Mouse (Mus musculus): ENCODE results near the gene Yju2.

Gene Yju2

DNA sequence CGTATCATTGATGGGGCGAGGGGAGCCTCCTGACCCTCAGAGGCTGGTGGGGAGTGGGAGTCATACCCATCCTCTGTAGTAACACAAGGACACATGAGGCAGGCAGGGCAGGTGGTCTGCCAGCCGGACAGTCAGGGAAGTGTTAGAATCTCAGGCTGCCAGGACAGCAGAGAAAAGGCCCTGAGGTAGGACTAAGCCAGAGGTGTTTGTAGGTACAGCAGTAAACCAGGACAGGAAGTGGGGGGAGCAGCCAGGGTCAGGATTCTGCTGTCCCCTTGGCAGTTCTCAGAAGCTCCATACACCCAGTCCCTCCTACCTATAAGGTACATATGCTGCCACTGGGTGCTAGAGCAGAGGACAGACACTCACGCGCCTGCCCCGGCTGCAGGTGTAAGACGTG lies 2.7 kb downstream of the Yju2 start:
- no peak for DNase-seq

- DNase-seq, result no peak
These were observed 4.3 kb downstream of the Yju2 start for GRCm38 (mm10) chr17:55963171-55963570.

DNA sequence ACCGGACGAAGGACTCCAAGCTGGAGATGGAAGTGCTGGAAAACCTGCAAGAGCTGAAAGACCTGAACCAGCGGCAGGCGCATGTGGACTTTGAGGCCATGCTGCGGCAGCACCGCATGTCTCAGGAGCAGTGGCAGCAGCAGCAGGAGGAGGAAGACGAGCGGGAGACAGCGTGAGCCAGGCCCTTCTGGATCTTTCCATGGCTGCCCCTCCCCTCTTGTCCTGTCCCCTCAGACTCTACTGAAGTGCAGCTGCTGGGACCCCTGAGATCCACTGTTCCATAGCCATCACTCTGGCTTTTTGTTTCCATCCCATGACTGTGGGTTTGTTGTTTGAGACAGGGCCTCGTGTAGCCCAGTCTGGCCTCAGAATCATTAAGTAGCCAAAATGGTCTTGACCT lies 5.6 kb downstream of the Yju2 start:
- no peak for DNase-seq

- DNase-seq, result no peak
These were observed 6.1 kb downstream of the Yju2 start for GRCm38 (mm10) chr17:55964996-55965395.

- no peak for DNase-seq
These were observed 8.3 kb downstream of the Yju2 start for GRCm38 (mm10) chr17:55967186-55967585.

DNA sequence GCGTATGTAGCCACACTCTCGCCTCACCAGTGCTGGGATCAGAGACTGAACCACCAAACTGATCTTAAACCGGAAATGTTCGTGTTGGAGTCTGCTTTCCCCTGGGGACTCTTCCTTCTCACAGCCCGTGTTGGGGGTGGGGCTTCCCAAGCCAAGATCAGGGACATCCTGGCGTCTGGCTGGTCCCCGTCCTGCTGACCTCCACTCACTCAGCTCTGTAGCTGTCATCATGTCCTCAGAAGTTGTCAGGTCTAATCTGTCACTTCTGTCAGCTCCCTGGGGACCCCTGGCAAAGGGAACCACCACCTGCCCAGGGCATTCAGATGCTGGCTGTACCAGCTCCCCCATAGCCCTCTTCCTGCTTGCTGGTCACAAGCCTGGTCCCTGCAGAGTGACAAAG lies 9.3 kb downstream of the Yju2 start:
- peak; percentile 55 for DNase-seq

DNA sequence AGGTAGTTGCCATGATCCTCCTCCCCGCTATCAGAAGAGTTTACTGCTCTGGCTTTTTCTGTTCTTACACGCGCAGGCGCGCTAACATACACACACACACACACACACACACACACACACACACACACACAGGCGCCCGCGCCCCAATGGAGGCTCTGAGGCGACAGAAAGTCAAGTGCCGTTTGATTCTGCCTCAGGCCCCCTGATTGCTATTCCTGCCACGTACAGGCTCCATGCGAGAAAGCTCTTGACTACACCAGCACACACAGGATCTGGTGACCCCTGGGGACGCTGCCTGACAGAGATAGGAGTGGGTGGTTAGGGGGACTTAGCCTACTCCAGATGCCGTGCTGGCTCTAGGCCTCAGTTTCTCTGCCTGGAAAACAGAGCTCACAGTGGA lies 10.7 kb downstream of the Yju2 start:
- no peak for DNase-seq

DNA sequence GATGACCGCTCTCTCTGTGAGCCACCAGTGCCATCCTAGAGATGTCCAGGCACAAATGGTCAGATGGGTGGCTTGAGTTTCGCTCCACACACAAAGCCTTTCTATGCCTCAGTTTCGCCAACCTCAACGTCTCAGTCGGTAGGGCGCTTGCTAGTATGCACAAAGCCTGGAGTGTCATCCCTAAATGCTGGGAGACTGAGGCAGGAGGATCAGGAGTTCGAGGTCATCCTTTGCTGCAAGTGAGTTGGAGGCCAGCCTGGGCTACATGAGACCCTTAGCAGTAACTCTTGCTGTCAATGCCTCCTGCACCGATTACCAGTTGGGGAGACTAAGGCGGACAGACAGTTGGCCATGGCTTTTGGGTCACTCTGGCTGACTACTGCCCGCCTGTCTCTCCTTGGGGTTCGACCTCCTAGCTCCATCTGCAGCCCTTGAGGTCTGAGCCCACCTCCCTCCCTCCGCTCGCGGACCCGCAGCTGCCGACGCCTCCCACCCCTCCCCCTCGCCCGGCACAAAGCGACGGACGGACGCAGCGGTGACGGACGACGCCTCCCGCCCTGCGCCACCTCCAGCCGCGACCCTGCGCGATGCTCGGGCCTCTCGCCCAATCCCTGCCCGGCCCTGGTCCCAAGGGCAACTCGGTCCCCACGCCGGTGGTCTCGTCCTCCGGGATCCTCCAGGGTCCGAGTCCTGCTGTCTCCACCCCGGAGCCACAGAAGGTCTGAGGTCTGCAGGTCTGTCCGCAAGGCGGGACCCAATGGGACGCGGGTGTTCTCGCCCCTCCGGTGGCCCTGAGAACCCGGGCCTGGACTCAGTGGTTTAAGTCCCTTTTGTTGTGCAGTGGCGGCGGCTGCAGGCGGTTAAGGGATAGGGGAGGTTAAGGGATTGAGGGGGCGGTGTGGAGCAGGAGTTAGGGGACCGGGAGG lies 11.3 kb downstream of the Yju2 start, which contains the start of gene Shd:
TSS of gene Shd (plus strand) at position 502 of the 926 bp plus-strand sequence.
- peak; percentile 61 for DNase-seq

GRCm38 (mm10) chr17:55971453-55971852 lies 12.6 kb downstream of the Yju2 start:
- DNase-seq, result no peak

DNA sequence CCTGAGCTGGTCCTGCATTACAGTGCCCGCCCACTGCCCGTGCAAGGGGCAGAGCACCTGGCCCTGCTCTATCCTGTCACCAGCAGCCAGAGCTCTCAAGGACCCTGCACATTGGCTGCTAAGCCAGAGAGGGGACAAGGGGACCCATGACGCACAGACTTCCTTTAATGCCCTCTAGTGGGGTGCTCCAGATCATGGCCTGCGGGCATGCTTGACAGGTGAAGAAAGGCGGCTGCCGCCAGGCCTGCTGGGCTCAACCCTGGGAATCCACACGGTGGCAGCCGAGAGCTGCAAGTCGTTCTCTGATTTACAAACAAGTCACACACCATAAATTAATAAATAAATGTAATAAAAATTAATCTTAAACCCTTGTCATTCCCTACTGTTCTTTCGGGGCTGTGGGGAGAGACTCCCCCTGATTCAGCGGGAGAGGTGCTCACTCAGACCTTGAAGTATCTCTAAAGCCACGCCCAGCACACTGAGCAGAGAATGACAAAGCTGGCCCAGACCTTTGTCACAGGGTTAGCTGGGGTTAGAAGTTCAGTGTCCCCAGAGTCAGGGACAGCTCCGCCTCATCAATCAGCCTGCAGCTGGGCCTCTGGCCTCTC lies 17.5 kb downstream of the Yju2 start:
- peak; percentile 91 for DNase-seq

GRCm38 (mm10) chr17:55977301-55977700 lies 18.4 kb downstream of the Yju2 start:
- no peak for DNase-seq

DNA sequence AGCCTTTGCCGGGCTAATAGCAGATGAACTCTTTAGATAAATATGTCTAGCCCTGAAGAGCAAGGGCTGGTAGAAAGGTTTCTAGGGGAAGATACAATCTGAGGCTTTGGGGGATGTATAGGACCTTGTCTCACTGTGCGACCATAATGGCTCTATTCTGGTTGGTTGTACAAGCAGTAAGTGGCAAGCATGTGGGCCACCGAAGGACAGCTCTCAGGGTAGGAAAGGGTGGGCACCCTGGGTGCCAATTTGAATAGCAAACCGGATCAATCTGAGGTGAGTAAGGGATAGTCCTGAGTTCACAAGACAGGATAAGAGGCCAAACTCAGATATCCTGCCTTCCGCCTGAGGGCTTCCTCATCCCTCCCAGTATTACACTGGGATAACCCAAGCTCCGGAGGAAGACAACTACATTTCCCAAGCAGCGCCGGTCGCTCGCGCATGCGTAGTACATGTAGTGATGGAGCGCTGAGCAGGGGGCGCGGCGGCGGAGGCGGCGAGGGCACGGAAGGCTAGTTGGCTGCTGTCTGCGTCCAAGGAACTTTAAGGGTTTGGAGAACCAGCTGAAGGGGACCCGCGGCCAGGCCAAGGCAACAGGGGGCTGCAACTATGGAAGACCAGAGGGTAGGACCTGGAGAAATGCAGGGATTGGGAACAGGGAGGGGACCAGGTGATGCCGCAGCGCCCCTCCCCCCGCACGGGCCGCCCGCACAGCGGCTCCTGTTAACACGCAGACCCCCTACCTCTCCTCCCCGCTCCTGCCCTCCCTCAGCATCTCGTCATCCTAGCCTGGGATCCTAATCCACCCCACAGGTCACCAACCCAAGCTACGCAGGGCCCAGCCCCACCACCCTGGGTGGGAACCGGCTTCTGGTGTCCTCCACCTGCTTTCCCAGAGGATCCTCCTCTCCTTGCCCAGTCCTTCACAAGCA lies 27.4 kb downstream of the Yju2 start, which contains the start of gene Fsd1:
TSS of gene Fsd1 (plus strand) at position 480 of the 932 bp plus-strand sequence.
- DNase-seq, result peak; percentile 66

- DNase-seq, result no peak
These were observed 31.5 kb downstream of the Yju2 start for GRCm38 (mm10) chr17:55990278-55990898.

GRCm38 (mm10) chr17:55996007-55996406 lies 37.1 kb downstream of the Yju2 start:
- no peak for DNase-seq

DNA sequence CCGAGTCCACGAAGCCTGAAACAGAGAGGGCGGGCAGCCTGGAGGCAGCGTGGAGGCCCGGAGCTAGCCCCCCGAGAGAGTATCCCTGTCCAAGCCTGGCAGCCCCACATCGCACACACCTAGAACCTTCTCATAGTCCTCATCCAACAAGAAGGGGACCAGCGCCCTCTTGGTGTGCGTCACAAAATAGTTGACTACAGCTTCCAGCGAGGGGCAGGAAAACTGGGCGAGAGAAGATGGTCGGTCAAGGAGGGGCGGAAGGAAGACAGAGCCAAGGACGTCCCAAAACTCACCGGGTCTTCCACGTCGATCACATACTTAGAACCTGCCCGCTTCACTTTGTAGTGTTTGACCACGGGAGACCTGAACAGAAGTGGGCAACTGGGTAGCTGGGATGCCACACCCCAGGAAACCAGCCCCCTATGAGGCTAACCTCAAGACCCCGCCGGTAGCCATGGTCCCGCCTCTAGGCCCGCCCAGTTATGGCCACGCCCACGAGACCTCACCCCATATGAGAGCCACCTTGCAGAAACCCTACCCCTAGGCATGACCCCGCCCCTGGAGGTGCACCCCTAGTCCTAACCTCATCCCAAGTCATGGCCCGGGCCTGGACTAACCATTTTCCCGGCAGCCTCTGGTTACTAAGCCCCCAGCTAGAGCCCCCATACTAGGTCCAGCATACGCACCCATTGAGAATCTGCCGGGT lies 41.0 kb downstream of the Yju2 start:
- no peak for DNase-seq

DNA sequence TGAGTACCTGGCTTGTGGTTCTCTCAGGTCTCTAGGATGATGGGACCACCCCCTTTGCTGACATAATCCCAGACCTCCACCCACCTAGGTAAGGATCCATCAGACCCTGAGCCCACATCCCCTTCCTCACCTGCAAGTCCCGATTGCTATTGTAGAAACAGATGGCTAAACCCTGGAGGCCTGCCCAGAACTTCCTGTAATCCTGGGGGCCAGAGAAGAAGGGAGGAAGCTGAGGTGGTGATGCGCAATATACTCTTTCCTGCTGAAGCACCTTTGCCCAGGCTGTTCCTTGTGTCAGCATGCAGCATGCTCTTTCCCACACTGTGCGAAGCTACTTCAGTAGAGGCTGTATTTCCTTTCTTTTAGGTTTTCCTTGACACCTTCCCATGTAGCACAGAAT lies 44.1 kb downstream of the Yju2 start:
- no peak for DNase-seq

DNA sequence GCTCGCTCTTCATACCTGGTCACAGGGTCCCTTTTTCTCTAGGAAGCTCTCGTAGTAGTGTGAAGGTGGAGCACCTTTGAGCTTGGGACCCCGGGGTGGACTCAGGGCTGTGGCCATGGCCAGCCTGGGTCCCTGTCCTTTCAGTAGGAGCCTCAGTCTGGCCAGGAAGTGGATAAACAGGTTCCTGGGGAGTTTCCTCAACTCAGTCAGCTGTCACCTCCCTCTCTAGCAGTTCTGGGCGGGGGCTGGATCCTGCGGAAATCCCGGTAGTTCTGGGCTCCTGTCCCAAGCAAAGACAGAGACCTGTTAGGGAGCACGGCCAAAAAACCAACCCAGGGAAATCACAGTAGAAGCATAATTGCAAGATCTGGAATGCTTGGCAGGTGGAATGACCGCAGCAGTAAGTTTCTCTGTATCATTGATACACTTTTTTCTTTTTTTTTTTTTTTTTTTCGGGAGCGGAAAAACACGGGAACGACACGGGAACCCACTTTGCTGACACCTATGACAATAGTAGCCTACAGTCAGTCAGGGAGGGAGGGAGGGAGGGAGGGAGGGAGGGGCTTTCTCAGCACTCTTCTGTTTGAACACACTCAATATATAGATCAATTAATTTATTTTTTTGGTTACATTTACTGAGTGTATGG lies 46.6 kb downstream of the Yju2 start, which contains the start of the genes Stap2 and Mpnd:
TSS of gene Stap2 (minus strand) at position 170 of the 647 bp plus-strand sequence.
TSS of gene Mpnd (plus strand) at position 297 of the 647 bp plus-strand sequence.
- DNase-seq, result peak; percentile 77

- DNase-seq, result no peak
These were observed 48.1 kb downstream of the Yju2 start for GRCm38 (mm10) chr17:56006956-56007355.

GRCm38 (mm10) chr17:56007444-56008355 lies 48.8 kb downstream of the Yju2 start:
- no peak for DNase-seq

Measured in lung, postnatal 10 days (tissue).